Mouse (Mus musculus) stomach, postnatal 0 days (tissue): Measurements from ENCODE around the gene Calhm1. TPM values are rescaled to one million over a fixed set of nuclear protein-coding genes. Genes with fewer than 3 reads are reported as not detected.

ENCODE experiments used
- ATAC-seq: fragments of 200-750 bp; cut with Nextera tagmentation; 2 replicates; pipeline ENCODE4 v1.8.0; 2017; ENCODE audit not compliant: low FRiP score, low TSS enrichment
- DNase-seq: peaks from one replicate; pipeline ENCODE4 v3.0.0-alpha.2; 2016; ENCODE audit warnings: low spot score
- H3K27ac ChIP-seq: fragments of 300-500 bp; sonication (generic); replicated peaks from 2 replicates; pipeline ENCODE4 v1.5.1; 2014; ENCODE audit warnings: mild to moderate bottlenecking, control low read depth
- H3K27me3 ChIP-seq: fragments of 300-500 bp; sonication (generic); 2 replicates; pipeline ENCODE4 v1.6.1; 2014; ENCODE audit warnings: low read length; ENCODE audit not compliant: control insufficient read depth, insufficient read depth
- H3K36me3 ChIP-seq: fragments of 300-500 bp; sonication (generic); 2 replicates; pipeline ENCODE4 v1.6.1; 2014; ENCODE audit warnings: low read length, mixed read lengths; ENCODE audit not compliant: control insufficient read depth, insufficient read depth
- H3K4me1 ChIP-seq: fragments of 300-500 bp; sonication (generic); replicated peaks from 2 replicates; pipeline ENCODE4 v1.6.1; 2014; ENCODE audit warnings: antibody characterized with exemption; ENCODE audit not compliant: control insufficient read depth, insufficient read depth
- H3K4me2 ChIP-seq: fragments of 300-500 bp; sonication (generic); replicated peaks from 2 replicates; pipeline ENCODE4 v1.6.1; 2014; ENCODE audit warnings: low read depth, mild to moderate bottlenecking, control low read depth, moderate library complexity
- H3K4me3 ChIP-seq: fragments of 300-500 bp; sonication (generic); 2 replicates; pipeline ENCODE4 v1.5.1; 2014; ENCODE audit warnings: low read depth, low read length, control low read depth
- H3K9ac ChIP-seq: fragments of 300-500 bp; sonication (generic); 2 replicates; pipeline ENCODE4 v1.6.1; 2014; ENCODE audit warnings: mild to moderate bottlenecking, low read length, control low read depth, mixed read lengths
- H3K9me3 ChIP-seq: fragments of 300-500 bp; sonication (generic); 2 replicates; pipeline ENCODE4 v1.6.1; 2016; ENCODE audit warnings: low read length; ENCODE audit not compliant: control insufficient read depth
- CTCF ChIP-seq: IDR thresholded peaks from 2 replicates; pipeline ENCODE4 v1.5.1; 2016; ENCODE audit warnings: antibody characterized with exemption, low read depth, mild to moderate bottlenecking, moderate library complexity
- EP300 ChIP-seq: optimal IDR thresholded peaks from 2 replicates; pipeline ENCODE3; 2016; ENCODE audit warnings: antibody characterized with exemption
- WGBS: fragments of 180-500 bp; shearing (Covaris S2); extraction: QIAGEN DNeasy Blood & Tissue Kit; methylation state at CpG from one replicate; pipeline ENCODE4 v1.1.7; 2014; 5-methylcytosine and 5-hydroxymethylcytosine counted together
- polyA plus RNA-seq: library from polyadenylated mRNA; unstranded; fragments of >200 nt; fragmentation: Nextera tagmentation; extraction: Ambion mirVana; gene quantifications from 2 replicates; pipeline ENCODE4 v1.2.1, GENCODE M21; 2015

The Calhm1 gene
- polyA plus RNA-seq, 1 experiment from 2014 or later: not detected

DNA sequence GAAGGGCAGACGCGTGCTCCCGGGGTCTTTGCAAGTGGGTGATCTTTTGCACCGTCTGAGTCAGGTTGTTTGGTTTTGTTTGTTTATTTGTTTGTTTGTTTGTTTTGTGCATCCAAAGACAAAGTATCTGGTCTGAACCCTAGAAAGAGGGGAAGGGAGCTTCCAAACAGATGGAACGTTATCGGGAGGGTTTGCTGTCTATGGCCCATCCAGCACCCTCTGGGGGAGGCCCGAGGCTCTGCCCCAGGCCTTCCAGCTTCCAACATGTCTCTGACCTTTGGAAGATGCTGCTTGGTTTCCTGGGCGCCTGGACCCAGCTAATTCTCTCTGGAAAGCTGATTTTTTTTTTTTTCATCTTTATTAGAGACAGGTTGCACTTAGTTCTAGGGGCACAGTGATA, 36.0 kb upstream of the Calhm1 start:
- Histone ChIP-seq H3K9ac (no peak overlapping the region), H3K27me3 (no peaks in the 10 kb centered on the region), H3K4me1 (0 out of 2 replicates have a peak, but pooled peaks cover 3% of the 10 kb centered on the region), H3K4me3 (peak overlapping the region; percentile 73; the same call in 1 of the 2 replicates), H3K36me3 (no peaks in the 10 kb centered on the region), H3K27ac (no peak overlapping the region), H3K4me2 (peak overlapping the region; percentile 92), H3K9me3 (no peaks in the 10 kb centered on the region)
- TF ChIP-seq CTCF (no peak), EP300 (no peak)
- no peak for DNase-seq
- no peak for ATAC-seq
- WGBS: 28% methylated on average over 8 of the region's 8 CpGs

- ATAC-seq: peak; percentile 46
- H3K36me3 ChIP-seq: no peaks in the 10 kb centered on the region
- peak overlapping the region; percentile 73 for H3K4me3 ChIP-seq
- no peaks in the 10 kb centered on the region for H3K9me3 ChIP-seq
- no peaks in the 10 kb centered on the region for H3K27me3 ChIP-seq
- H3K27ac ChIP-seq: peak overlapping the region; percentile 69; the same call in 1 of the 2 replicates
- 2% methylated on average over 36 of the region's 42 CpGs for WGBS
- peak overlapping the region; percentile 72 for H3K9ac ChIP-seq
- peak overlapping the region; percentile 92 for H3K4me2 ChIP-seq
- DNase-seq: peak; percentile 47
- 0 out of 2 replicates have a peak, but pooled peaks cover 3% of the 10 kb centered on the region for H3K4me1 ChIP-seq
- TF ChIP-seq EP300 (no peak), CTCF (no peak)
Measured at GRCm38 (mm10) chr19:47179272-47179809, 35.3 kb upstream of the Calhm1 start.

GRCm38 (mm10) chr19:47178431-47179271, 34.6 kb upstream of the Calhm1 start, which contains the start of gene Neurl1a:
TSS of gene Neurl1a (plus strand) at chr19:47178820.
- 0 out of 2 replicates have a peak, but pooled peaks cover 3% of the 10 kb centered on the region for H3K4me1 ChIP-seq
- no peaks in the 10 kb centered on the region for H3K27me3 ChIP-seq
- DNase-seq: peak; percentile 66
- no peaks in the 10 kb centered on the region for H3K9me3 ChIP-seq
- peak within 1 kb of the TSS; percentile 69 for H3K27ac ChIP-seq
- peak; percentile 56 for ATAC-seq
- under 1% methylated on average over 67 of the region's 98 CpGs for WGBS
- H3K36me3 ChIP-seq: no peaks in the 10 kb centered on the region
- peak within 1 kb of the TSS; percentile 92 for H3K4me2 ChIP-seq
- no peak for TF ChIP-seq CTCF
- no peak for TF ChIP-seq EP300
- H3K9ac ChIP-seq: peak within 1 kb of the TSS; percentile 72
- H3K4me3 ChIP-seq: peak within 1 kb of the TSS; percentile 73

DNA sequence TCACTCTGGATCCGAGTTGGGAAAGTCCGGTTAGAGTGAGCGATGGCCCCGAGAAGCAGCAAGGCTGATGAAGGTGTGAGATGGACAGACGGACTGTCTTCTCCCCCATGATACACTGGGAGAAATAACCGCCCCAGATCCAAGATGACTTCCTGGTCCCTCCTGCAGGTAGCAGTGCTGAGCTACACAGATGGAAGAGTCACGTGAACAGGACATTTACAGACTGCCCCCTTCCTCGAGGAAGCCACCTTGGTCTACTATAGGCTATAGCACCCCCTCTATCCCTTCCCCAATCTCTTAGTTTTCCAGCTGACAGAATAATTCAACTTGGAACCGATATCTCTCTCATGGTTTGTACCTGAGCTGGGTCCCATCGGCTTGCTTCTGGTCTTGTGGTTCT, 33.9 kb upstream of the Calhm1 start:
- 27% methylated on average over 10 of the region's 10 CpGs for WGBS
- no peak overlapping the region for H3K27ac ChIP-seq
- ATAC-seq (peak; percentile 45; the same call in 1 of the 2 replicates), DNase-seq (peak; percentile 43)
- peak overlapping the region; percentile 92 for H3K4me2 ChIP-seq
- no peaks in the 10 kb centered on the region for H3K36me3 ChIP-seq
- H3K4me3 ChIP-seq: peak overlapping the region; percentile 73
- H3K9ac ChIP-seq: peak overlapping the region; percentile 72; the same call in 1 of the 2 replicates
- TF ChIP-seq EP300 (no peak), CTCF (peak; percentile 73)
- 0 out of 2 replicates have a peak, but pooled peaks cover 3% of the 10 kb centered on the region for H3K4me1 ChIP-seq
- no peaks in the 10 kb centered on the region for H3K27me3 ChIP-seq
- no peaks in the 10 kb centered on the region for H3K9me3 ChIP-seq

GRCm38 (mm10) chr19:47176916-47177505, 33.0 kb upstream of the Calhm1 start:
- no peak for TF ChIP-seq CTCF
- TF ChIP-seq EP300: no peak
- no peaks in the 10 kb centered on the region for H3K36me3 ChIP-seq
- peak; percentile 39; the same call in 1 of the 2 replicates for ATAC-seq

More at GRCm38 (mm10) chr19:47176916-47177505, 33.0 kb upstream of the Calhm1 start:
- no peaks in the 10 kb centered on the region for H3K27me3 ChIP-seq
- H3K4me1 ChIP-seq: 0 out of 2 replicates have a peak, but pooled peaks cover 3% of the 10 kb centered on the region
- DNase-seq: no peak
- no peak overlapping the region for H3K27ac ChIP-seq
- H3K4me3 ChIP-seq: no peak overlapping the region
- no peak overlapping the region for H3K9ac ChIP-seq
- H3K4me2 ChIP-seq: no peak overlapping the region
- no peaks in the 10 kb centered on the region for H3K9me3 ChIP-seq
- 50% methylated on average over 2 of the region's 2 CpGs for WGBS
